Mouse (Mus musculus) lung, adult 2 months (tissue): ENCODE data around the gene Mturn.

Experiments used
- CTCF ChIP-seq: fragments of 200-500 bp; IDR thresholded peaks from 2 replicates; pipeline ENCODE4 v1.5.1; 2011; ENCODE audit warnings: mild to moderate bottlenecking, low read length, control low read depth; ENCODE audit not compliant: insufficient read depth
- POLR2A ChIP-seq: fragments of 200-500 bp; IDR thresholded peaks from 2 replicates; pipeline ENCODE4 v1.6.1; 2011; ENCODE audit warnings: low read depth, mild to moderate bottlenecking, control low read depth, low read length, borderline replicate concordance; ENCODE audit errors: extremely low read depth

GRCm38 (mm10) chr6:54706611-54707172 is 25.3 kb downstream of the Mturn start:
- TF ChIP-seq POLR2A (no peak), CTCF (no peak)
